Mouse (Mus musculus): ENCODE data around the gene Cep295nl.

DNA sequence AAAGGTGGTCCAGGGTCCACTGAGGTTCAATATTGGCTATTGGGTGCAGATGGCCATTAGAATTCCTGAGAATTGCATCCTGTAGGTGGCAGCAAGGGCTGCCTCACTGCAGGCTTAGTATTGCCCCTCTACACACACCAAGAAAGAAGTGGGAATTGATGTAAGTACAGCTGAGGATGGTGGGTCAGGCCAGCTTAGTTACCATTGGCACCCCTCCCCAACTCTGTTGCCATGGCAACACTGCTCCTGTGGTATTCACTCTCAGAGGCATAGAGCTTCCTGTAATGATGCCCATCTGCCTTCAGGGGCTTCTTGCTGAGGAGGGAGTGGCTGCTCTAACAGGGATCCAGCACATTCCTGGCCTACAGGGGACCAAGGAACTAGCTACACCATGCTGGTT, 32.7 kb upstream of the Cep295nl start:
- TF ChIP-seq CTCF (IDR thresholded peaks at IDR 0.05; ENCODE audit: control insufficient read depth, insufficient read depth, low read length) (no peak), POLR2A (IDR thresholded peaks at IDR 0.05; ENCODE audit: borderline replicate concordance, control insufficient read depth, low read depth, low read length) (no peak)

Data from bone marrow, adult 2 months (tissue).